Mouse (Mus musculus) ovary, adult 2 months (tissue): ENCODE results near the gene Vmn2r113. TPM values are rescaled to one million over a fixed set of nuclear protein-coding genes. Genes with fewer than 3 reads are reported as not detected.

ENCODE experiments used
- polyA plus RNA-seq: library from polyadenylated mRNA; depleted of rRNA; stranded (reverse); fragments of >200 nt; gene quantifications from 2 replicates; pipeline ENCODE4 v1.2.3, GENCODE M21; 2012; rRNA removed

The Vmn2r113 gene
- polyA plus RNA-seq = not detected in 2 replicates

GRCm38 (mm10) chr17:22942684-22943083, at the start of gene Vmn2r113:
Gene Vmn2r113 (plus strand): TSS chr17:22942984.

Other genes with a start within 250 kb of the Vmn2r113 start
- 1.6 and 2.3 TPM in 2 replicates for gene Zfp945, start 75.8 kb upstream of the Vmn2r113 start, polyA plus RNA-seq
- gene Vmn2r-ps130, start 118.2 kb downstream of the Vmn2r113 start, polyA plus RNA-seq = not detected in 2 replicates